Mouse (Mus musculus) embryonic facial prominence, embryonic 15.5 days (tissue): ENCODE results near the gene Myd88. TPM values are rescaled to one million over a fixed set of nuclear protein-coding genes. Genes with fewer than 3 reads are reported as not detected.
"Not testable (repeated sequence)": the region's sequence is repeated elsewhere in the genome, so short reads cannot be mapped to it uniquely, and the experiment has no call there.

Experiments
- ATAC-seq: fragments of 200-750 bp; cut with Nextera tagmentation; 2 replicates; pipeline ENCODE4 v1.8.0; 2017; ENCODE audit warnings: low read depth, moderate TSS enrichment; ENCODE audit not compliant: insufficient number of reproducible peaks, low FRiP score, low TSS enrichment
- H3K27ac ChIP-seq: fragments of 300-500 bp; sonication (generic); replicated peaks from 2 replicates; pipeline ENCODE4 v1.5.1; 2015; ENCODE audit warnings: mild to moderate bottlenecking, inconsistent platforms
- H3K27me3 ChIP-seq: fragments of 300-500 bp; sonication (generic); 2 replicates; pipeline ENCODE4 v1.6.1; 2015; ENCODE audit warnings: inconsistent platforms
- H3K36me3 ChIP-seq: fragments of 300-500 bp; sonication (generic); 2 replicates; pipeline ENCODE4 v1.6.1; 2015; ENCODE audit warnings: mild to moderate bottlenecking, inconsistent platforms
- H3K4me1 ChIP-seq: fragments of 300-500 bp; sonication (generic); 2 replicates; pipeline ENCODE4 v1.6.1; 2015; ENCODE audit warnings: inconsistent platforms
- H3K4me2 ChIP-seq: fragments of 300-500 bp; sonication (generic); replicated peaks from 2 replicates; pipeline ENCODE4 v1.6.1; 2015; ENCODE audit warnings: mild to moderate bottlenecking, inconsistent platforms
- H3K4me3 ChIP-seq: fragments of 300-500 bp; sonication (generic); replicated peaks from 2 replicates; pipeline ENCODE4 v1.5.1; 2015; ENCODE audit warnings: mild to moderate bottlenecking, inconsistent platforms
- H3K9ac ChIP-seq: fragments of 300-500 bp; sonication (generic); 2 replicates; pipeline ENCODE4 v1.6.1; 2015; ENCODE audit warnings: inconsistent platforms
- H3K9me3 ChIP-seq: fragments of 300-500 bp; sonication (generic); replicated peaks from 2 replicates; pipeline ENCODE4 v1.6.1; 2016; ENCODE audit warnings: inconsistent platforms
- WGBS: fragments of 180-500 bp; shearing (Covaris S2); methylation state at CpG from one replicate; pipeline ENCODE4 v1.1.7; 2015; 5-methylcytosine and 5-hydroxymethylcytosine counted together
- polyA plus RNA-seq: library from polyadenylated mRNA; unstranded; fragments of >200 nt; fragmentation: Nextera tagmentation; extraction: Ambion mirVana; gene quantifications from 2 replicates; pipeline ENCODE4 v1.2.1, GENCODE M21; 2015

Myd88 gene
- polyA plus RNA-seq: 32.1 and 33.1 TPM in 2 replicates

DNA sequence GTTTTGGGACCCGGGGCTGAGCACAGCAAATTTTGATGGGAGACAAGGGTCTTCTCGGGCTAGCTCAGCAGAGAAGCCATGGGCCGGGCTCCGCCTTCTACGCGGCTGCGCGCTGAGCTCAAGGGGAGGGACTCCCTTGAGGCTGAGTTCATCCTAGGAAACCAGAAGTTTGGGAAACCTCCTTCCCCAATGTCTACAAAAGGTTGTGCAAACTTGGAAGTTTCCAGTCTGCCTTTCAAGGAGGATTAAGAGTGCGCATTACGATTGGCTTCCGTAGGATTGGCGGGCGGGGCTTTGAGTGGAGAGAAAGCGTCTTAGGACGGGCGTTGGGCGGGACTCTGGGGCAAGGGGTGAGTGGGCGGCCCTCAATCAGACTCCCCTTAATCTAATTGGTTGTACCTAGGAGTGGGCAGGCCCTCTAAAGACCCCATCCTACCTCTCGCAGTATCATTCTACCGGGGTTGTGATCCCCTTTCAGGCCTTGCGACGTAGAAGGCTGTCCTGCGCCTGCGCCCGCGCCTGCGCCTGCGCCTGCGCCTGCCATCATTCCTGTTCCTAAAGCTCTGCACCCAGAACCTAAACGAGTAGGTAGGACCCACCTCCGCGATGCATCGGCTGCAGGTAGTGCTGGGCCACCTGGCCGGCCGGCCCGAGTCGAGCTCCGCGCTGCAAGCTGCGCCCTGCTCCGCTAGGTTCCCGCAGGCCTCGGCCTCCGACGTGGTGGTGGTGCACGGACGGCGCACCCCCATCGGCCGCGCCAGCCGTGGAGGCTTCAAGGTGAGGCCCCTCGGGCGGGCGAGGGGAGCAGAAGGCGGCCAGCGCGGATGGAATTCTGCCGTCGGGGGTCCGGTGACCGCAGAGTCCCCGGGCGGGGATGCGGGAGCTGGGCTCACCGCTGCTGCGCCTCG is at the start of gene Myd88:
Gene Myd88 (minus strand): TSS at position 503 of the 908 bp plus-strand sequence.
- under 1% methylated on average over 68 of the region's 68 CpGs for WGBS
- H3K36me3 ChIP-seq: peaks cover 47% of the 10 kb centered on the region
- peak; percentile 98 for ATAC-seq

DNA sequence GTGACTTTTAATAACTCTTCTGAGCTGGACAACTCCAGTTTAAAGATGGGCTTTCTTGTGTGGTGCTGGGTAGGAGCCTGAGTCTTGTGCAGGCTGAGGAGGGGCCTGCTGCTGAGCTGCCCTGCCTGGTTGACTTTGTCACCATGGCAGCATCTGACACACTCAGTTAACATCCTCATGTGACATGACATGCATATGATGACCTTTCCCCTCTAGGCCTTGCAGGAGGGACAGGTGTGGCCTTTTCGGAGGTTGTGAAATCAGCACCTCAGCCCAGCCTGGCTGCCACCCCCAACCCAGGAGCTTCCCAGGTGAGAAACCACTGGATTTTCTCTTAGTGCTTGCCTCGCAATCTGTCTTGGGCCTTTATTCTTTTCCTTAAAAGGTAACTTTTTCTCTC is 49.0 kb upstream of the Myd88 start:
- no peaks in the 10 kb centered on the region for H3K9me3 ChIP-seq
- H3K27me3 ChIP-seq: no peaks in the 10 kb centered on the region
- H3K9ac ChIP-seq: no peak overlapping the region
- no peak overlapping the region for H3K27ac ChIP-seq
- 92% methylated on average over 2 of the region's 2 CpGs for WGBS
- H3K4me2 ChIP-seq: no peak overlapping the region
- H3K4me1 ChIP-seq: no peaks in the 10 kb centered on the region
- no peak overlapping the region for H3K4me3 ChIP-seq
- ATAC-seq: no peak
- peaks cover under 1% of the 10 kb centered on the region; the same call in 1 of the 2 replicates for H3K36me3 ChIP-seq

More for the DNA sequence above, at the start of gene Myd88:
- peak within 1 kb of the TSS; percentile 86 for H3K9ac ChIP-seq
- peak within 1 kb of the TSS; percentile 94 for H3K27ac ChIP-seq
- peak within 1 kb of the TSS; percentile 75 for H3K4me2 ChIP-seq
- no peaks in the 10 kb centered on the region for H3K27me3 ChIP-seq
- peak within 1 kb of the TSS; percentile 88 for H3K4me3 ChIP-seq
- peaks cover 32% of the 10 kb centered on the region for H3K4me1 ChIP-seq
- H3K9me3 ChIP-seq: no peaks in the 10 kb centered on the region

DNA sequence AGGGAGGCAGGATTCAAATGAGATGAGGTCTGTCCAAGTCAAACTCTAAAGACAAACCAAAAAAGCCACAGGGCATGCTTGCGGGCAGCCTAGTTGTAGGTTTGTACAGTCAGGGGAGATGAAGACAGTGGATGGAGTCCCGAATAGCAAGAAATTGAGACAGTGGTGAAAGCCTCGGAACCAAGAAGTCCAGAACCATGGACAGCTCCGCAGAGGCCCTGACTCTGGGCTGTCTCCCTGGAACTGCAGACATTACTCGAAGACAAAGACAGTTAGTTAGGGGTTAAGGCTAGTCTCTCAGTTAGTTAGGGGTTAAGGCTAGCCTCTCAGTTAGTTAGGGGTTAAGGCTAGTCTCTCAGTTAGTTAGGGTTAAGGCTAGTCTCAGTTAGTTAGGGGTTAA is 47.7 kb upstream of the Myd88 start:
- H3K9ac ChIP-seq: no peak overlapping the region
- peaks cover 4% of the 10 kb centered on the region; the same call in 1 of the 2 replicates for H3K36me3 ChIP-seq
- ATAC-seq: no peak
- H3K27ac ChIP-seq: no peak overlapping the region
- no peaks in the 10 kb centered on the region for H3K27me3 ChIP-seq
- H3K4me3 ChIP-seq: no peak overlapping the region
- no peaks in the 10 kb centered on the region for H3K9me3 ChIP-seq
- H3K4me1 ChIP-seq: no peaks in the 10 kb centered on the region
- 37% methylated on average over 5 of the region's 5 CpGs for WGBS
- no peak overlapping the region for H3K4me2 ChIP-seq

DNA sequence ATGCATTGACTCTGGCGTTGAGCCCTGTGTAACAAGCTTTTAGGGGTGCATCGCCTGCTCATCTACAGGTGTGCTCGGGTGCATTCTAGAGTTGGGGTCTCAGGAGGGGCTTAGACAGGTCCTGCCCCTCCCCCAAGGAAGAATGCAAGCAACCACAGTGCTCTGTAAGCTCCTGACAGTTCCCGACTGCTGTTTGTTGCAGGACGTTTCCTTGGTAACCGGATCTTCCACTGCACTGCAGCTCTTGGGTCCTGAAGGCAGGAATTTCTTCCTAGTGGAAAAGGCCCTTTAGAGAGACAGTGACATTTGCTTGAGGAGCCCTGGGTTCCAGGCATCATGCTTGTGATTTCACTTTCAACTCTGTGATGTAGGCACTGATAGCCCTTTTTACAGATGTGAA is 41.4 kb upstream of the Myd88 start:
- ATAC-seq: no peak
- 57% methylated on average over 6 of the region's 6 CpGs for WGBS

DNA sequence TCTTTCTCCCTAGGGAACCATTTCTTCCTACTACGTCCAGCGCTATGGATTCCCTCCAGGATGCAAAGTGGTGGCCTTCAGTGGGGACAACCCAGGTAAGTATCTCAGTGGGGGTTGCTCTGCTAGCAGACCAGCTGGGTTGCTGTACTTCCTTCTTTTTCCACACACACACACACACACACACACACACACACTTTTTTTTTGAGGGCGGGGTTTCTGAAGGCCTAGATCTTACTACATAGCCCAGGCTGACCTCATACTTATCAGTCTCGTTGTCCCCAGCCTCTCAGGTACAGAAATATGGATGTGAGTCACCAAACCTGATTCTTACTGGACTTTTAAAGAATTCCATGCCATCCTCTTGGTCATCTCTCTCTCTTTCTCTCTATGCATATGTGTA is 37.0 kb upstream of the Myd88 start:
- Histone ChIP-seq H3K4me3 (no peak overlapping the region), H3K27ac (no peak overlapping the region), H3K9ac (no peak overlapping the region), H3K4me2 (no peak overlapping the region), H3K9me3 (no peaks in the 10 kb centered on the region), H3K36me3 (no peaks in the 10 kb centered on the region; the same call in 1 of the 2 replicates), H3K27me3 (no peaks in the 10 kb centered on the region), H3K4me1 (no peaks in the 10 kb centered on the region)
- WGBS: 87% methylated on average over 4 of the region's 4 CpGs
- no peak for ATAC-seq

More for the DNA sequence above, 41.4 kb upstream of the Myd88 start:
- Histone ChIP-seq H3K36me3 (peaks cover 4% of the 10 kb centered on the region; the same call in 1 of the 2 replicates), H3K4me2 (no peak overlapping the region), H3K4me1 (no peaks in the 10 kb centered on the region), H3K27me3 (no peaks in the 10 kb centered on the region), H3K4me3 (no peak overlapping the region), H3K9me3 (no peaks in the 10 kb centered on the region), H3K27ac (no peak overlapping the region), H3K9ac (no peak overlapping the region)

DNA sequence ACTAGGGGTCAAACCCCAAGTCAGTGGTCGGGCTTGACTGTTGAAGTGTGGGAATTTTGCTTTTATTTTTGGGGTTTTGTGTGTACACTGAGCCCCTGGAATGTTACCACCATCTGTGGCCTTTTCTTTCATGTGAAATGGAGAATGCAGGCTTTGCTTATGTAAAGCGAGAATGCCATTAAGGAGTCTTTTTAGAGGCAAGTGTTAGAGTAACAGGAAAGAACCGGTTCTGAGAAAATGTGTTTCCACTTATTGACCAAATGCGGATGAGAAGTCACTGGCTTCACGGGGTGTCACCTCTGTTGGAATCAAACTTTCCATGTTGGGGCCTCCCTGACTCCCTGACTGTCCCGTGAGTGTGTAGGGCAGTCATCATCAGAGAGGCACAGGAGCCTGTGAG is 34.3 kb upstream of the Myd88 start:
- no peak for ATAC-seq
- no peak overlapping the region for H3K27ac ChIP-seq

DNA sequence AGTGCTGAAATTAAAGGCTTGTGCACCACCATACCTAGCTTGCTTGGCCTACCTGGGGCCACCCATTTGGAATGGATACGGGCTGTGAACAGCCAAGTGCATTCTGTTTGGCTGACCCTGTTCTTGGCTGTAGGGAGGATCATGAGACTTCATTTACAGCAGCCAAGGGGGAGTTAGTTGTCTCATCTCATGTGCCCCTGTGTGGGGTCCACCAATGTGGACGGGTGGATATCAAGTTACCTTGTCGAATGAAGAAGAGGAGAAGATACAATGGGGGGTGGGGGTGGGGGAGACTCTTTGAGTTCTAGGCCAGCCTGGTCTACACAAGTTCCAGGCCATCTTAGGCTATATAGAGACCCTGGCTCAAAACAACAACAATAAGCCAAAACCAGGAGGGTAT is 33.8 kb upstream of the Myd88 start:
- 59% methylated on average over 3 of the region's 3 CpGs for whole genome bisulfite sequencing
- Histone ChIP-seq H3K27ac (no peak overlapping the region), H3K9ac (no peak overlapping the region)

More for the DNA sequence above, 34.3 kb upstream of the Myd88 start:
- Histone ChIP-seq H3K27me3 (no peaks in the 10 kb centered on the region), H3K4me1 (no peaks in the 10 kb centered on the region), H3K36me3 (no peaks in the 10 kb centered on the region; the same call in 1 of the 2 replicates), H3K9me3 (no peaks in the 10 kb centered on the region), H3K4me2 (no peak overlapping the region), H3K9ac (no peak overlapping the region), H3K4me3 (no peak overlapping the region)
- 31% methylated on average over 6 of the region's 6 CpGs for WGBS

DNA sequence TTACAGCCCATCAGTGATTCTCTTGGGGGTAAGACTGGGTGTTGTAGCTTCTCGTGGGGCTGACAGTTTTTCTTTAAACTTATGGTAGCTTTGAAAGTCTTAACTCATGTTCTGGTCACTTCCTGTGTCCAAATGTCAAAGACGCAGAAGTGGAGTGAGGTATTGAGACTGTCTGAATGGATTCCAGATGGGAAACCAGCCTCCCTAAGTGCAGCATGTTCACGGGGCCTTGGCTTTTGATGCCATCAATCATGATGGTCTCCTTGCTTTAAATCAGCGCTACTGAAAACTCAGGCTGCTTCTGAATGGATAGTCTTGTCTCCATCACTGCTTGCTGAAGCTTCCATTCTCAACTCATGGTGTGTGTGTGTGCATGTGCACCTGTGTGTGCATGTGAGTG is 30.0 kb upstream of the Myd88 start:
- no peak overlapping the region for H3K9ac ChIP-seq
- no peaks in the 10 kb centered on the region for H3K4me1 ChIP-seq
- WGBS: 39% methylated on average over 4 of the region's 4 CpGs
- no peaks in the 10 kb centered on the region for H3K27me3 ChIP-seq
- no peaks in the 10 kb centered on the region for H3K9me3 ChIP-seq
- no peaks in the 10 kb centered on the region for H3K36me3 ChIP-seq
- ATAC-seq: no peak
- H3K27ac ChIP-seq: no peak overlapping the region
- no peak overlapping the region for H3K4me2 ChIP-seq
- no peak overlapping the region for H3K4me3 ChIP-seq

More for the DNA sequence above, 33.8 kb upstream of the Myd88 start:
- Histone ChIP-seq H3K9me3 (no peaks in the 10 kb centered on the region), H3K4me2 (no peak overlapping the region), H3K4me3 (no peak overlapping the region), H3K4me1 (no peaks in the 10 kb centered on the region), H3K27me3 (no peaks in the 10 kb centered on the region), H3K36me3 (no peaks in the 10 kb centered on the region; the same call in 1 of the 2 replicates)
- ATAC-seq: no peak

DNA sequence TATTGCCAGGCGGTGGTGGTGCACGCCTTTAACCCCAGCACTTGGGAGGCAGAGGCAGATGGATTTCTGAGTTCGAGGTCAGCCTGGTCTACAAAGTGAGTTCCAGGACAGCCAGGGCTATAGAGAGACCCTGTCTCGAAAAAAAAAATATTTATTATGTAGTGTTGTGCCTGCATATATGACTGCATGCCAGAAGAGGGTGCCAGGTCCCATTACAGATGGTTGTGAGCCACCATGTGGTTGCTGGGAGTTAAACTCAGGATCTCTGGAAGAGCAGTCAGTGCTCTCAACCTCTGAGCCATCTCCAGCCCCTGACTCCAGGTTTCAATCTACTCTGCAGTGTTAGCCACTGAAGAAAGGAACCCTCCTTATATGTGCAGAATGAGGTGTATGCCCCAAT is 29.6 kb upstream of the Myd88 start:
- not testable (repeated sequence) for ATAC-seq, H3K27ac ChIP-seq, H3K27me3 ChIP-seq, H3K4me3 ChIP-seq, H3K9me3 ChIP-seq, H3K4me2 ChIP-seq, H3K36me3 ChIP-seq, H3K9ac ChIP-seq, H3K4me1 ChIP-seq
- WGBS: 69% methylated on average over 4 of the region's 4 CpGs

DNA sequence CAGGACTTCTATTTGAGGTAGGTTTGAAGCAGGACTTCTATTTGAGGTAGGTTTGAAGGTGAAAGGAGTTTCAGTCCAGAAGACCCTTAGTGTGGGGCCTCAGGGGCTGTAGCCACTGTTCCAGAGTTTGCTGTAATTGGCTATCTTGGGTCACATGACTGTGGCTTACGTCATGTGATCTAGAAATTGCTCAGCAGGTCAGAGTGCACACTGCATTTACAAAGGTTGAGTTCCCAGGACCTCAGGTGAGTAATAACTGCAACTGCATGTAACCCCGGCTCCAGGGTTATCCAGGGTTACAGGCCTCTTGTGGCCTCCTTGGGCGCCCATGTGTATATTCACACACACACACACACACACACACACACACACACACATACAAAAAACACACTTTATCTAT is 27.2 kb upstream of the Myd88 start:
- no peak for ATAC-seq
- Histone ChIP-seq H3K9ac (no peak overlapping the region), H3K27me3 (no peaks in the 10 kb centered on the region), H3K36me3 (no peaks in the 10 kb centered on the region), H3K4me3 (no peak overlapping the region), H3K4me2 (no peak overlapping the region), H3K9me3 (no peaks in the 10 kb centered on the region), H3K4me1 (no peaks in the 10 kb centered on the region), H3K27ac (no peak overlapping the region)
- 91% methylated on average over 3 of the region's 3 CpGs for WGBS

DNA sequence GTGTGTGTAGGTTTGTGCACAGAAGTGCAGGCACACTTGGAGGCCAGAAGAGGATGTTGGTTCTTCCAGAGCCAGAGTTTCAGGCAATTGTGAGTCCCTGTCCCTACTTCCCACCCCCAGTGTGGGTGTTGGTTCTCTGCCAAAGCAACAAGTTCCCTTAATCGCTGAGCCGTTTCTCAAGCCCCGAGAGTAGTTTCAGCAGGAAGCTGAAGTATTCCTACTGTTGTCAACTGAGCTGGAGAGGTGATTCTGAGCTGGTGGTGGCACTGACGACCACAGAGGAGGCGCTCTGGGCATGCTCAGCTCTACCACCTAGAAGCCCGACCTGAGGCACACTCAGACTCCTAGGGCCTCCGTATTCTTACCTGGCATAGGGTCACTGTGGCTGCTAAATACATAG is 24.1 kb upstream of the Myd88 start, which contains the start of gene Slc22a14:
Gene Slc22a14 (minus strand): TSS at position 270 of the 400 bp plus-strand sequence.
- H3K4me2 ChIP-seq: no peak within 1 kb of the TSS
- no peak within 1 kb of the TSS for H3K9ac ChIP-seq
- ATAC-seq: no peak
- no peaks in the 10 kb centered on the region for H3K27me3 ChIP-seq
- 62% methylated on average over 7 of the region's 7 CpGs for WGBS
- H3K4me1 ChIP-seq: peaks cover 3% of the 10 kb centered on the region; the same call in 1 of the 2 replicates
- no peak within 1 kb of the TSS for H3K27ac ChIP-seq
- no peaks in the 10 kb centered on the region for H3K36me3 ChIP-seq
- H3K9me3 ChIP-seq: no peaks in the 10 kb centered on the region
- H3K4me3 ChIP-seq: no peak within 1 kb of the TSS
